Mouse (Mus musculus): ENCODE data around the gene Chek2.
"Not testable (repeated sequence)": the region's sequence is repeated elsewhere in the genome, so short reads cannot be mapped to it uniquely, and the experiment has no call there.

Chek2 gene

DNA sequence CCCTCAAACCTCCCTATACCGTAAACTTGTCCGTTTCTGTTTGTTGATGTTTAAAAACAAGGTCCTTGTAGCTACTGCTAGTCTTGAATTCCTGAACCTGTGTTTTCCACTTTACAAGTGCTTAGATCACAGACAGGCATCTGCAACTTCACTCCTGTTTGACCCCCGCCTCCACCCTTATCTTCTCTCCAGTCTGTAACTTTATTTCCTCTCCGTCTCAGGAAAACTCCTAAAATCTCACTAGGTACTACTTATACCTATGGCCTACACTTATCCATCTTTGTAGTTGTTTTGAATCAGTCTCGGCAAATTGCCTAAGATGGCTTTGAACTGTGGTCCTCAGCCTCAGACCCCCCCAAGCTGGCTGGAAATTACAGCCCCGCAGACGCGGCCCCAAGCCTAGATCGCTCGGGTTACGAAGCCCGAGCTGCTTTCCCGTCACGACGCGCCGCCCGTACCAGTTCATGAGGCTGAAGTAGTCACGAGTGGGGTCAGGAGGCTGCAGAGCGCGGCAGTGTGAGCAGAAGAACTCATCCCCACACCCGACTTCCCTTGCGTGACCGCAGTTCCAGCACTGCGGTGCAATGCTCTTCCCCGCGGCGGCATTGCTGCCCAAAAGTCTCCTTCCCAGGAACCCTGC, 621 bp upstream of the Chek2 start:
- no peak; the same call in 1 of the 2 replicates for ATAC-seq (ENCODE audit: low TSS enrichment)

DNA sequence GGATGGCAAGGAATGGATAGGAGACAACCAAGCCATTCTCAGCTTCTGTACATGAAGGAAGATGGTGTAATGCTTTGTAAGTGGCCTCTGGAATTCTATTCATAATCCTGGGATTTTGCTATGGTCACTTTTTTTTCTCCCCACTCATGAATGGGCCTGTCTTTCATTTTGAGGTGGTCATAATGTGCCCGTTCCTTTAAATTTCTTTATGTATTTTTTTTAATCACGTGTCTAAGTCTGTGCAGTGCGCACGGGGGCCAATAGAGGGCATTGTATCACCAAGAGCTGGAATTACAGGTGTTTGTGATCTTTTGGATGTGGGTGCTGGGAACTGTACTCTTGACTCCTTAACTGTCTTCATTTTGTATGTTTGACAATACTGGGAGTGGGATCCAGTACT, 686 bp downstream of the Chek2 start:
- ATAC-seq (ENCODE audit: low TSS enrichment) = no peak

DNA sequence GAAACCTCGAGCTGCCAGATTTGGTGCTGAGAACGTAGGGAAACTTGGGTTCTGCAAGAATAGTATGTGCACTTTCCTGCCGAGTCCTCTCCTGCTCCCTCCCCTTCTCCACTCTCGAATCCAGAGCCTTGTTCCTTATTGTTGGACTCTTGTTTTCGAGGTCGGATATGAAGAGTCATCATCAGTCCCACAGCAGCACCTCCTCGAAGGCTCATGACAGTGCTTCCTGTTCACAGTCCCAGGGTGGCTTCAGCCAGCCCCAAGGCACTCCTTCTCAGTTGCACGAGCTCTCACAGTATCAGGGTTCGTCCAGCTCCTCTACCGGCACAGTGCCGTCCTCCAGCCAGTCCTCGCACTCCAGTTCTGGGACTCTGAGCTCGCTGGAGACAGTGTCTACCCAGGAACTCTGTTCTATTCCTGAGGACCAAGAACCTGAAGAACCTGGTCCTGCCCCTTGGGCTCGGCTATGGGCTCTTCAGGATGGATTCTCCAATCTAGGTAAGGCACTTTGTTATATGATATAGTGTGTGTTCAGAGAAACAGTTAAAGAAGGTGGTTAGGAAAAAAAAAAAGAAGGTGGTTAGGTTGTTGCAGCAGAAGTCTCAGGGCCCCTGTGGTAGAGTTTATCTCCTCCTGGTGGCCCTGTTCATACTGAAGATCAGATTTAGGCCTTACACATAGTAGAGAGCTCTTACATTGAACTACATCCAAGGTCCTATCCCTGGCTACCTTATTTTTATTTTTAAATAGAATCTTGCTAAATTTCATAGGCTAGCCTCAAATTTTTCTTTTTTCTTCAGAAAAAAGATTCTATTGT, 1.5 kb downstream of the Chek2 start:
- ATAC-seq (ENCODE audit: low TSS enrichment) = no peak

DNA sequence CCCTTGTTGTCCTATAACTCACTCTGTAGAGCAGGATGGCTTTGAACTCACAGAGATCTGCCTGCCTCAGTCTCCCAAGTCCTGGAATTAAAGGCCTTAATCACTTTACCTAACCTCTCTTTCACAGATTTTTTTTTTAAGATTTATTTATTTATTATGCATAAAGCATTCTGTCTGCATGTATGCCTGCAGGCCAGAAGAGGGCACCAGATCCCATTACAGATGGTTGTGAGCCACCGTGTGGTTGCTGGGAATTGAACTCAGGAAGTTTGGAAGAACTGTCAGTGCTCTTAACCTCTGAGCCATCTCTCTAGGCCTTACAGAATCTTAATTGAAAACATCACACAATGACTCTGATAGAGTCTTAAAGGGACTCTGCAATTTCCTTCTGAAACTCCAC, 13.2 kb downstream of the Chek2 start:
- no peak for ATAC-seq (ENCODE audit: low TSS enrichment)

DNA sequence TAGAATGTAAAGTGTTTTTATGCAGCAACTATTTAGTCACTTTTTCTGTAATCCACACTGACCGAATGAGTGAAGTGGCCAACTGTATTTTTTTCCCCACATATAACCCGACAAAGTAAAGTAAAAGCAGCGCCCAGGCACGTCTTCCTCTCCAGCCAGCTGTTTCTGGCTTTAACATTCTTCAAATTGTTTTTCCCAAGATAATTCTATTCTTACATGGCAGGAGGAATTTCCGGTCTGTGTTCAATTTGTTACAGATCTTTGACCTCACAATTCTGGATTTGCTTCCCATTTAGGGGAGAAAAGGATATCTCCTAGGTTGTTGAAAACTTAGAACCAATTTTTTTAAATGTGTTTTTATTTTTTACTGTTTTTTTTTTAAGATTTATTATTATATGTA, 17.3 kb downstream of the Chek2 start:
- no peak for ATAC-seq (ENCODE audit: low TSS enrichment)

DNA sequence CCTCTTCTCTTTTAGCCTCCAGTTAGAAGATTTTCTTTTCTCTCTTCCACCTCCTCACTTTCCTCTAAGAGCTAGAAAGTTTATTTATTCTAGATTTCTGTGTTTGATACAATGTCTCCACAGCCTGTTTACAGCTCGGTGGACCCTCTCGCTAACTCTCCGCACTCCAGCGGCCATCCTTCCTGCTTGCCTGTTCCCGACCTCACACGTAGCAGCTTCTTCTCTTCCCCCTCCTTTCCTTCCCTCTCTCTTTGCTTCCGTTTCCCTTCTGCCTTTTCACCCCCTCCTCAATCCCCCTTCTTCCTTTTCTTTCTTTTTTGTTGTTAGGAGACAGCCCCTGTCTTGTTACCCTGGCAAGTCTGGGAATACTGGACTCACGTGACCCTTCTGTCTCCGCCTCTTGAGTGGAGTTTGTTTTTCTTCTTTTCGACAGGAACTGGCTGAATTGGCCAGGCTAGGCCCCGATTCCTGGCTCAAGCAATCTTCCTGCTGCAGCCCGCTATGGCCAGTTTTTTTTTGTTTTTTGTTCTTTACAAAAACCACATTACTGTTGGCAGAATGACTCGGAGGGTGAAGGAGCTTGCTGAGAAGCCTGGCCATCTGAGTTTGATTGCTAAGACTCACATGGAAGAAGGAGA, 19.4 kb downstream of the Chek2 start:
- ATAC-seq (ENCODE audit: low TSS enrichment) = 0 out of 2 replicates have a peak, but pooled peaks have one; percentile 13

DNA sequence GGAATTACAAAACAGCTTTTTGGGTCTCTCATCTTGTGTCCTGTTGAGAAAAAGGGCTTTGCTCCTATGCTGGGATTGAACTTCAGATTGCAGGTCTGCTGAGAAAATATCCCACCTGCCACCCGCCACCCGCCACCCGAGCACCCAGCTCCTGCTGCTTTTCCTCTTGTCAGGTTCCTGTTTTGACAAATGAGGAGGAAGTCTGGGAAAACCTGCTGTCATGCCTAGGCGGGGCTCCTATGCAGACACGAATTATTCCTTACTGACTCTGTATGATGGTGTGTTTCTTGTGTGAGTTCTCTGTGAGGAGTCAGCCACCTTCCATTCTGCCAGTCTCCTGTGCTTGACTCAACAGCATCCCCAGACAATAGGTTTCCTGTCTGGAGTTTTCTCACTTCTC, 20.7 kb downstream of the Chek2 start:
- no peak for ATAC-seq (ENCODE audit: low TSS enrichment)

DNA sequence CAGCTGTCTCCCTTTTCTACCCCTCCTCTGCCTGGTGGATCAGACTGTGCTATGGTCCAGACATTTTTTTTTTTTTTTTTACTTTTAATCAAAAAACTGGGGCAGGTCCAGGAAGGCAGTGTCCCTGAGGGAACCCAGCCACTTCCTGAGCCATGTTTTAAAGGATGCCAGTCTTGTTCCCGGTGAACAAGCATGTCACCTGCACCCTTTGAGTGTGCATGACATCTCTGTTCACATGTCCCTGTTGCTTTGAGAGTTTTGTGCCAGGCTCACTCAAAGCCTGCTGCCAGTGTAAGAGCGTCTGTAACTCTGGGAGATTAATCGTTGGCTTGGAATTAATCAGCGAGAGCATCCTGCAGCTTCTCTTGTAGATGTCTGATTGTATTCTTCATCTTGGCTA, 28.7 kb downstream of the Chek2 start:
- no peak for ATAC-seq (ENCODE audit: low TSS enrichment)

DNA sequence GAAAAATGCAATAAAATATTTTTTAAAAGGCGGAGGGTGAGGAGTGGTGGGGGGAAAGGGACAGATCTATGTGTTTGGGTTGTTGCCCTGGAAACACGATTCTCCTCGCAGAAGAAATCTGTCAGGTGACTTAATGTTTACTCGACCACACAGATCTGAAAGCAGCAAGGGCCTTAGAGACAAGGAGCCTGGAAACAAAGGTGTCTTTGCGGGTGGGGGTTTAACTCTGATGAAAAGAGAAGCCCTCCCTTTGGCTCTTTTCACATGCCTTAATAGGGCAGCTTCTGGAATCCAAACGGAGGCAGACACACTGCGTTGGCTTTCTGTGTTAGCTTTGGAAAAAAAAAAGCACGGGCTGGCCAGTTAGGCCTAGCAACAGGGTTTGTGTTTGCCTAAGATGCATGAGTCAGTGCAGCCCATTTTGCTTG, 29.5 kb downstream of the Chek2 start:
- no peak for ATAC-seq (ENCODE audit: low TSS enrichment)

DNA sequence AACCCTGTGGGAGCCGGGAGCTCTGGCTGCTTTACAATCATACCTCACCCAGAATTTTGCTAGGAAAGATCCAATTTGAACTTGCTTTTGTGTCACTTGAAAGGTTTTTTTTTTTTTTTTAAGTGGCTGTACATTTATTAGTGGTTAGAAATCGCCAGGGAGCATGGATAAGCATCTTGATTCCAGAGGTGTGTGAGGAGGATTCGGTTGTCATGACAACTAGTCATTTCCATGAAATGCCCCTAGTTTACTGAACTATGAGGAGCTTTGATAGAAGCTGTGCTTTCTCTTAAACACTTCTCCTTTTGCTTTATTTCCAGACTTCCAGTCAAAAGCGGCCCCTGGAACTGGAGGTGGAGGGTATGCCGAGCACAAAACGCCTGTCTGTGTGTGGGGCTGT, 33.4 kb downstream of the Chek2 start:
- ATAC-seq (ENCODE audit: low TSS enrichment) = no peak

DNA sequence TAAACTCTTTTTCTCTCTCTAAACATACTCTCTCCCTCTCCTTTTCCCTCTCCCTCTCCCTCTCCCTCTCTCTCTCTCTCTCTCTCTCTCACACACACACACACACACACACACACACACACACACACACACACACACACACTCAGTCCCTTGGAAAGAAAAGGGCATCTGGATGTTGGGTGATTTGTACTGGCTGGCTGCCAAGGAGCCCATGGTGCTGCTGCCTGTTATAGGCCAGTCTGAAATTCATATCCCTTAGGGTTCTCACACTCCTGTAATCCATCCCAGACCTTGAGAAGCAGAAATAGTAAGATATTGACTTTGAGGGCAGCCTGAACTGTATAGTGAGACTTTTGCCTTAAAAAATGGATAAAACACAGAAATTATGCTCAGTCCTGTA, 34.9 kb downstream of the Chek2 start:
- no peak for ATAC-seq (ENCODE audit: low TSS enrichment)

DNA sequence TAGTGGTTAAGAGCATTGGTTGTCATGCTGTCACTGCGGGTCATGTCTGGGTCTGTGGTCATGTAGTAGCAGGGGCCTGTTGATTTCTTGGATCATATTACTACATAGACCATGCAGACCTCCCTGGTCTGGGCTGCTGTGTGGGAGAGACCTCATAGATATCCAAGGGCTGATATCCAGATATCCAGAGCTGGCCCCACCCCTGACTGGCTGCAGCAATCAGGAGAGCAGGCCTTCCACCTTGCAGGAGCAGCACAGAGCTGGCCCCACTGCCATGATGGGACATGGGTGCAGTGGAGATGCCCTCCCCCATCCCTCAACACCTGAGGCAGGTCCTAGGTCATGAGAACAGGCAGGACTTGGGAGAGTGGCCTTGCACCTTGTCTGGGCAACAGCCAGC, 35.5 kb downstream of the Chek2 start:
- ATAC-seq (ENCODE audit: low TSS enrichment) = no peak

DNA sequence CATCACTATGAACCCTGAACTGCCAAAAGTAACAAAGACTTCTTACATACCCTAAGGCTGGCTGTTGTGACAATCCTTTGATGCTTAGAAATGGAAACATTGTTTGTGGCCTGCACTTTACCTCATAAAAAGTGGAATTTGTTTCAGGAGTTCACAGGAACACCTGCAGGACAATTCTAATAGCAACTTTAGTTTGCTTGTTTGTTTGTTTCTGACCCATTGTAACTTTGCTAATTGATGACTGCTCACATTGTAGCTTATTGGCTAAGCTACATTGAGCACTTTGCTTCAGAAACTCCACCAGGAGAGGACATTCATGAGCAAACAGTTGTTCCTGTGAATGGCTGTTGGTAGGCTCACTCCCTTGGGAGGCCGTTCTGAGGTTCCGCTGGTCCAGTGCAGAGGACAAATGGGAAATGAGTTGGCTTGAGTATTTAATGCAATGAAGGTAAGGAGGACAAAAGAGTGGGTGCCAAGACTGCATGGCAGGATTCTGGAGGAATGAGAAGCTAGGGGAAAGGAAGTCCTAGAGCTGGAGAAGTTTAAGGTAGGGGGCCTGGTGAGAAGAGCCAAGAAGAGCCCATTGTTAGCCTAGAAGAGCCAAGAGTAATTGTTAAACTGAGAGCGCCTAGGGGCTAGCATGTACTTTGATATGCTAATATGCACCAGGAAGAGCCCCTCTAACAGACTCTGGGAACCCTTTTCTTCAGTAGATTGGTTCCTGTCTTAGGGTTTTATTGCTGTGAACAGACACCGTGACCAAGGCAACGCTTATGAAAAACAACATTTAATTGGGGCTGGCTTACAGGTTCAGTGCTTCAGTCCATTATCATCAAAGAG, 38.1 kb downstream of the Chek2 start:
- ATAC-seq (ENCODE audit: low TSS enrichment) = no peak

DNA sequence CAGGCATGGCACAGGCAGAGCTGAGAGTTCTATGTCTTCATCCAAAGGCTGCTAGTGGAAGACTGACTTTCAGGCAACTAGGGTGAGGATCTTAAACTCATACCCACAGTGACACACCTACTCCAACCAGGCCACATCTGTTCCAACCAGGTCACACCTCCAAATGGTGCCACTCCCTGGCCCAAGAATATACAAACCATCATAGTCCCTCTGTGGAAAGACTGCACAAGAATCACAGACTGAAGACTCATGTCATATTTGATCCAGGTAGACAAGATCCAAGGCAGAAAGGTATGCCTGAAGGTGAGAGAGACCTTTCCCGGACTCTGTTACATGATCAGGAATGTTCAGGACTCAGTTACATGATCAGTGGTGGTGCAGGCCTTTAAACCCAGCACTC, 38.7 kb downstream of the Chek2 start:
- ATAC-seq (ENCODE audit: low TSS enrichment) = not testable (repeated sequence)

DNA sequence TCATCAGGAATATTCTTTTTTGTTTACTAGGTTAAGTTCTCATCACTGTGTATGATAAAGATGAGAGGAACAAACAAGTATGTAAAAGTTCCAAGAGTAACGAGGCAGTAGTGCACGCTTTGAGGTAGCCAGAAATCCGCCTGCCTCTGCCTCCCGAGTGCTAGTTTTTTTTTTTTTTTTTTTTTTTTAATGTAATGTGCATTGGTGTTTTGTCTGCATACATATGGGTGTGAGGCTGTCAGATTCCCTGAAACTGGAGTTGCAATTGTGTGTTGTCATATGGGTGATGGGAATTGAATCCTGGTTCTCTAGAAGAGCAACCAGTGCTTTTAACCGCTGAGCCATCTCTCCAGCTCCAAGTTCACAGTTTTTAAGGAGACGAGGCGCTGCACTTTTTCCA, 39.3 kb downstream of the Chek2 start:
- no peak for ATAC-seq (ENCODE audit: low TSS enrichment)

DNA sequence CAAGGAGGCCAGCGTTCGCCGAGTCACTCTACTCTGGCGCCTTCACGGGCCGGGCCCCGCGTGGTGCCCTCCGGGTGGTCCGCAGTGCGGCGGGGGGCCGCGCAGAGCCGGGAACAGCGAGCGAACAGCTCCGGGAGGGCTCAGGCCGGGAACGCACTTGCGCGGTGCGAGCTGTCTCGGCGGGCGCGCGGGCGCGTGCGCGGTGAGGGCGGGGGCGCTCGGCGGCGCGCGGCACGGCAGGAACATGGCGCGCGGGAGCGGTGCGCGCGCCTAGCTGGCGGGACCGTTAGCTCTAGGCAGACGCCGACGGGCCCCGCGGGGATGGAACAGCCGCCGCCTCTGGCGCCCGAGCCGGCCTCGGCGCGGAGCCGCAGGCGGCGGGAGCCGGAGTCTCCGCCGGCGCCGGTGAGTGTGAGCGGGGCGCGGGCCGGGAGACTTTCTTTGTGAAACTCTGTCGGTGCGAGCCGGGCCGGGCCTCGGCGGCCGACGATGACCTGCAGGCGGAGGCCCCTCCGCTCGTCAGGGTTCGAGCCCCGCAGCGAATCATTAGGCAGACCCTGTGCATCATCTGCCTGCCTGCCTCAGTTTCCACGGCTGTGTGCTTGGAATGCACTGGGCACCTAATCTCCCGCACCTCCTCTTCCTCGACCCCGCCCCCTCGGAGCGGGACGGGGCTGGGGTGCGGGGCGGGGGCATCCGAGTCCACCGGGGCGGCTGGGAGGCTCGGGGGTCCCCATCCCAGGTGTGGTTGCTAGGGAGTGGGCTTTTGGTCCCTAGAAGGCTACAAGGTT, 40.0 kb downstream of the Chek2 start, which contains the start of gene Ttc28:
Gene Ttc28 (plus strand): TSS at position 220 of the 791 bp plus-strand sequence.
- ATAC-seq (ENCODE audit: low TSS enrichment) = peak; percentile 96

DNA sequence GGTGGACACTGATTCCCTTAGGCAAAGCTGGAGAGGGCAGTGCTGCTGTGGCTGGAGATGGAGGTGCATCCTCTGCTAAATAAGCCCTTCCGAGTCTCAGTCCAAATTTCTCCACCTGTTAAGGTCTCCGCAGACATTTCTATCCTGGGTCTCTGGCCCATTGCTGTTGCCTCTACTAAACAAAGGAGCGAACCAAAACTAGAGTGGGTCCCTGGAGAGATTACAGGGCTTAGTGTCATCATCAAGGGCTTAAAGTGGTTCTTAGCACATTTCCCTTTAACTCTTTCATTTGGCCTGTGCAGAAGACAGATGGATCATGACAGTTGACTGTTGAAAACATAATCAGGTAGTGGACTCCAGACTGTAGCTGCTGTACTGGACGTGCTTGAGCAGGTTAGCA, 48.8 kb downstream of the Chek2 start:
- no peak for ATAC-seq (ENCODE audit: low TSS enrichment)

DNA sequence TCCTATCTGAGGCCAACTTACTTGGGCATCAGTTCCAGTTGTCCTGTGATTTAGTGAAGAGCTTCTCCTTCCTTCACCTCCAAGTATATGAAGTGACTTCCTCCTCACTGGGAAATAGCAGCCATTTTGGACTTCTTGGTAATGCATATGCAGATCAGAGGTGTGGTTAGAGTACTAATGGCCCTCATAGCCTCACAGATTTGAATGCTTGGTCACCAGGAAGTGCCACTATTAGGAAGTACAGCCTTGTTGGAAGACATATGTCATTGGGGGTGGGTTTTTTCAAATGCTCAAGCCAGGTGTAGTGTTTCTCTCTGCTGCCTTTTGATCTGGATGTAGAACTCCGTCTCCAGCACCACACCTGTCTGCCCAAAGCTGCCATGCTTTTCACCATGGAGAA, 50.2 kb downstream of the Chek2 start:
- ATAC-seq (ENCODE audit: low TSS enrichment) = no peak

DNA sequence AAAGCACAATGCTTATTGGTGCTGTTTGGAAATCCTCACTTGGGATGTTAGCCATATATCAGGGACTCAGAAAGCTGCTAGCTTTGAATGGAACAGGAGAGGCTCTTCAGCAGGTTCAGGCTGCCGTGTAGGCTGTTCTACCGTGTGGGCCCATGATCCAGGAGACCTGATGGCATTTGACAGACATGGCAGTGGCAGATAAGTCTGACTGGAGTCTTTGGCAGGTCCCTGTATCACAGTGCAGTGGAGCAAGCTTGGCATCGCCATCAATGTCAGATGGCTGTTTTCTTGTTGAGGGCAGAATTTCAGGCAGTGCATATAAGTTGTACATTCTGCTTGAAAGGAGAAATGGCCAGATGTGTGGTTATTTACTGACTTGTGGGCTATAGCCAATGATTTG, 50.8 kb downstream of the Chek2 start:
- ATAC-seq (ENCODE audit: low TSS enrichment) = no peak

DNA sequence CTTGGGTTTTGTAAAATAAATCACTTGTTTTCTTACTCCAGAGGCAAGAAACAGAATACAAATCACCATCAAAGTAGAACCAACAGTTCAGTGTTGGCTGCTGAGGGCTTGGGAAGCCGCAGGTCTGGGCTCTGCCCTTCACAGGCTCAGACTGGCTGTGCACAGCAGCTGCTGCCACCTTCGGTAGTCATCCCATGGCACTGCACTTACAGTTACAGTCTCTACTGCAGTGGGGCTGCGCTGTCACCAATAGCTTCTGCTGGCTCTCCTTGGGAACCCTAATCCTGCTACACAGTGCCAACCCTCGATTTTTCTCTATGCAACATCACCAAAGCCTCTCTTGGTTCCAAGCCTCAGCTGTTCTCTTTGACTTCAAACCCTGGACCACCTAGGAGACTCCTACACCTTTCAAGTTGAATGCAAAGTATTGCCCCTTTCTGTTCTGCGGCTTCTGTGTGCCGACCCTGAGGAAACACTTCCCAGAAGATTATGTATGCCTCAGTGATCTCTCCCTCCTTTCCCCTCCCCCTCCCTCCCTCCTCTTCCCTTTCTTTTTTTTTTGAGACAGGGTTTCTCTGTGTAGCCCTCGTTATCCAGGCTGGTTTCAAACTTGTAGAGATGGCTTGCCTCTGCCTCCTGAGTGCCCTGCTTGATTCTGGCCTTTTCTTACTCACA, 57.5 kb downstream of the Chek2 start:
- no peak for ATAC-seq (ENCODE audit: low TSS enrichment)

DNA sequence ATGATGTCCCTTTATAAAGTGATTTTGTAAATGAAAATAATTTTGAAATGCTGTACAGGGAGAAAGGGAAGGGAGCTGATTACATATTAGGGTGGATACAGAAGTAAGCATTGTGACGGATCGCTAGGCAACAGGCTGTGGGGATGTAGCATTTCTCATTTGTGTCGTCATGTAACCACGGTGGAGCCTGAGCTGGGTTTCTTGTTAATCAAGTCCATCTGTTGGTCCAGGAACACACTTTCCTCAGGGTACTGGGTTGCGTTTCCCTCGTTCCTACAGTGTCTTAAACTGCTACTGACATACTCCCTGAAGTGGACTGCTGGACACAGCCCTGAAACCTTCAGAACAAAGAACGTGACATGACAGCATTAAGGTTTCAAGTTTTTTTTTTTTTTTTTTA, 58.4 kb downstream of the Chek2 start:
- no peak for ATAC-seq (ENCODE audit: low TSS enrichment)
